Mouse (Mus musculus) bone marrow, adult 2 months (tissue): ENCODE measurements around the gene Naga.

ENCODE experiments used
- CTCF ChIP-seq: fragments of 200-500 bp; IDR thresholded peaks from 2 replicates; pipeline ENCODE4 v1.5.1; 2011; ENCODE audit warnings: low read length, control low read depth; ENCODE audit not compliant: control insufficient read depth, insufficient read depth
- POLR2A ChIP-seq: fragments of 200-500 bp; IDR thresholded peaks from 2 replicates; pipeline ENCODE4 v1.6.1; 2011; ENCODE audit warnings: low read depth, mild to moderate bottlenecking, control low read depth, low read length, borderline replicate concordance; ENCODE audit not compliant: control insufficient read depth

DNA sequence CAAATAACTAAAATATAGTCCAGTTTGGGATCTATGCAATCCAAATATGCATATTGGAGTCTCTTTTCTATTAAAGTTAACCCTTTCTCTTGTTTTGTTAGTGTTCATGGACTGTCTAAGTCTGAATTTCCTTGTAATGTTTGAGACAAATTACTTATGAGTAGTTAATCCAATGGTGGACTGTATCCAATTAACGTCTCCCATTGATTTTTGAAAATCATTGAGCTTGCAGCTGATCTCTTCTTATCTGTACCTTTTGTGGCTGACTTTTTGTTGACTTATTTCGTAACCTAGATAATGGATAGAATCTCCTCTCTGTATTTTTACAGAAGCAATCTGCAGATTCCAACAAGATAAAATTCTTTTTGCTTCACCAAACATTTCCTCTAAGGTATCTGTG, 43.7 kb upstream of the Naga start:
- TF ChIP-seq CTCF (no peak), POLR2A (no peak)
